Mouse (Mus musculus) thymus, adult 2 months (tissue): ENCODE data around the gene Gdpd4.

ENCODE experiments used
- CTCF ChIP-seq: fragments of 200-500 bp; IDR thresholded peaks from 2 replicates; pipeline ENCODE4 v1.5.1; 2012; ENCODE audit warnings: mild to moderate bottlenecking, control low read depth, low read length, moderate library complexity, borderline replicate concordance; ENCODE audit not compliant: control insufficient read depth, poor library complexity, insufficient read depth; ENCODE audit errors: extremely low read depth
- POLR2A ChIP-seq: fragments of 200-500 bp; IDR thresholded peaks from 2 replicates; pipeline ENCODE4 v1.6.1; 2012; ENCODE audit warnings: mild to moderate bottlenecking, low read length, control low read depth, moderate library complexity; ENCODE audit not compliant: control insufficient read depth, poor library complexity, insufficient read depth; ENCODE audit errors: extremely low read depth

GRCm38 (mm10) chr7:97872396-97872795 is 47.4 kb upstream of the Gdpd4 start:
- TF ChIP-seq POLR2A (no peak), CTCF (no peak)
